Mouse (Mus musculus) T-cell, adult 66 days (primary cell): Measurements from ENCODE around the gene Scamp3. TPM values are rescaled to one million over a fixed set of nuclear protein-coding genes. Genes with fewer than 3 reads are reported as not detected.

Source experiments
- total RNA-seq, 2 experiments: library from RNA; stranded (reverse); gene quantifications; 3 replicates in 1 of 2; 4 replicates in 1 of 2; pipeline ENCODE4 v1.2.4; 2023

The Scamp3 gene
- 100 to 1,000 TPM; 159 to 177 TPM for total RNA-seq

DNA sequence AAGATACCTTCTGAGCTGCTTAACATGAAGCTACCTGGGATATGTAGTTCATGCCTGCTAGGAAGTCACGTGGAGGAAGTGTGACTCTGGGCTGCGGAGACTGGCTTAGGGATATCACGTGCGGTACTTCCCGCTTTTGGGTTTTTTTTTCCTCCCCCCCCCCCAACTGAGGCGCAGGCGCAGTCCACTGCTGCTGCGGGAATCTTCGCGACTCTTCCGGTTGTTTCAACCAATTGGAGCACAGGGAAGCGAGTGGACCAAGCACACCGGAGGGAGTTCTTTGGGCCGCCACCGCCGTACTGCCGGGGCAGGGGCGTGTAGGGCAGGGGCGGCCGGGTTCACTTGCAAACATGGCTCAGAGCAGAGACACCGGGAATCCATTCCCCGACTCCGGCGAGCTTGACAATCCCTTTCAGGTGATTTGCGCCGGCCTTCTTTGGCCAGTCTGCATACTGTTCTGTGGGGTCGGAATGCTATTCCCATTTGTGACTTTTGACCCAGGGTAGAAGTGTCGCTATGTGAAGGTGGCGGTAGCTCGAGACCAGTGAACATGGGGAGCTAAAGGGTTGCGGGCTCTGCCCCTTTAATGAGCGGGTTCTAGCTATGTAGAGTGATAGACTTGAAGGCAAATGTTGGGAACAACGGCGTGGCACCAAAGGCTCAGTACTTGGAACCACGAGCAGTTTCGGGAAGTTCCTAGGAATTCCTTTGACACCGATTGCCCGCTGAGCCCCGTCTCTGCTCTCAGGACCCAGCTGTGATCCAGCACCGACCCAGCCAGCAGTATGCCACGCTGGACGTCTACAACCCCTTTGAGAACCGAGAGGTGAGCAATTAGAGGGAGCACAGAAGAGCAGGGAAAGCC, at the start of gene Scamp3:
Gene Scamp3 (plus strand): TSS at position 232 of the 865 bp plus-strand sequence.

DNA sequence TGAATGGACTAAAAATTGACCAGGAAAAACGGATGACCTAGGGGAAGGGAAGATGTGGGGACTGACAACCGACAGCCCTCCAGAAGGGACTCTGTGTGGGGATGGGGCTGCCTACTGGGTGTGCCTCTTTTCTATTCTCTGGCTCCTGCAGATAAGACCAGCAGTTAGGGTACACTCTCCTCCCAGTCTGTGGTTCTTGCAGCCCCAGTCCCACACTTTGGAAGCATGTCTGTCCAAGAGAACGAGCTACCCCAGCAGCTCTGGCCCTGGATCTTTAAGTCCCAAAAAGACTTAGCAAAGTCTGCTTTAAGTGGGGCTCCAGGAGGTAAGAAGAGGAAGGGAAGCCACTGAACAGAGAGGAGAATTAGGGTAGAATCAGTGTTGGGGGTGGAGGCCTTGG, 41.3 kb upstream of the Scamp3 start, which contains the start of gene Pklr:
Gene Pklr (plus strand): TSS at position 185 of the 400 bp plus-strand sequence.

DNA sequence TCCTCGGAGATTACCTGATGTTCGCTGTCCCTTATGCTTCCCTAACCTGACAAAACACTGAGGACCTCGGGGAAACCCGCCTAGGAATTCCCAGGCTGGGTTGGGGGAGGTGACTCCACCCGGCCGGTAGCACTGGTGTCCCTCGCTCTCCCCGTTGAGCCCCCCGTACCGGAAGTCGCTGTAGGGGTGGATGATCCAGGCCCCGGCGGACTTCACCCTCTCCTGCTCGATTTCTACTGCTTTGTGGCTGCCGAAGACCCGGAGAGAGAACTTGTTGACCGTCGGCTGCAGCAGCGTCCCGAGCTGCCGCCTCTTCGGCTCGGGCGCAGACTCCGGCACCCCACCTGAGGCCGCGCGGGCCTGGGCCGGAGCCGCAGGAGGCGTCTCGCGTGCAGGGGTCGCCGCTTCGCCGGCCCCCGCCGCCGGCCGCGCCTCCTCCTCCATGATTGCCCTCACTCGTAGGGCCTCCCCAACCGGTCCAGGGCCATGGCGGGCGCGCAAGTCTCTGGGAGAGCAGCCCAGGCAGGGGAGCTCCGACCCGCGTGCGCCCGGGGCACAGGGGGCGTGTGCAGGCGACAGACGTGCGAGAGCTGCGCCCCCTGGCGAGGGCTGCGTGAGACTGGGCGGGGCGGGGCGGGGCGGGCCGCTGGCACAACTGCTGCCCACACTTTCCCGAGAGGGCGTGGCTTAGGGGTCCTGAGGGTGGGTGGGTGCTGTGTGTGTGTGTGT, 17.5 kb upstream of the Scamp3 start, which contains the start of gene Hcn3:
Gene Hcn3 (minus strand): TSS at position 581 of the 729 bp plus-strand sequence.

DNA sequence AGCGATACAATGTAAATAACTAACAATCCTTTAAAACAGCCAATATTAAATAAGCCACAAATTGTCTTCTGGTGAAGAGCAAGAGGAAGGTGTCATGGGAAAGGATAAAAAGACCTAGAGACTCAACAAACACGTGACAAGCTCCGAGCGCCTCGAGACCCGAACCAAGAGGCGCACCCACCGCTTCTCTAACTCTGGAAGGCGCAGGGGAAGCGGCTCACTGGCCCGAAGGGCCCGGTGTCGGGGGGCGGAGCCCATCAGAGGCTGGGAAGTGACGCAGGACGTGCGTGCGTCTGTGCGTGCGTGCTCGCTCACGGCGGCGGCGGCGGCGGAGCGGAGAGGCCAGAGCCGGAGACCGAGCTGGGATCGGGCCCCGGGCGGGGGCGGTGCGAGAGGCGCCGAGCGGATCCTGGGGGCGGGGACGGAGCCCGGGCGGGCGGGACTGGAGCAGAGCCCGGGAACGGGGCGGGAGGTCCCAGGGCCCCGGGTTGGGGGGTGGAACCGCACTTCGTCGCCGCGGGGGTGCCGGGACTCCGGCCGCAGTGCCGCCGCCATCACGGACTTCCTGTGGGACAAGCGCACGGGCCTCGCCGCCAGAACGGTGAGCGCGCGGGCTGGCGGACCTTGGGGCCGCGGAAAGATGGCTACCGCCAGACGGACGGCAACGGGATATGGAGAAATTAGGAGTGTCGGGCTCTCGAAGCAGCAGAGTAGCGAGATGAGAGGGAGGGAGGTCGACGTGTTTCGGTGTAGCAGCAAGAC, 12.6 kb upstream of the Scamp3 start, which contains the start of gene Clk2:
Gene Clk2 (plus strand): TSS at position 290 of the 762 bp plus-strand sequence.

DNA sequence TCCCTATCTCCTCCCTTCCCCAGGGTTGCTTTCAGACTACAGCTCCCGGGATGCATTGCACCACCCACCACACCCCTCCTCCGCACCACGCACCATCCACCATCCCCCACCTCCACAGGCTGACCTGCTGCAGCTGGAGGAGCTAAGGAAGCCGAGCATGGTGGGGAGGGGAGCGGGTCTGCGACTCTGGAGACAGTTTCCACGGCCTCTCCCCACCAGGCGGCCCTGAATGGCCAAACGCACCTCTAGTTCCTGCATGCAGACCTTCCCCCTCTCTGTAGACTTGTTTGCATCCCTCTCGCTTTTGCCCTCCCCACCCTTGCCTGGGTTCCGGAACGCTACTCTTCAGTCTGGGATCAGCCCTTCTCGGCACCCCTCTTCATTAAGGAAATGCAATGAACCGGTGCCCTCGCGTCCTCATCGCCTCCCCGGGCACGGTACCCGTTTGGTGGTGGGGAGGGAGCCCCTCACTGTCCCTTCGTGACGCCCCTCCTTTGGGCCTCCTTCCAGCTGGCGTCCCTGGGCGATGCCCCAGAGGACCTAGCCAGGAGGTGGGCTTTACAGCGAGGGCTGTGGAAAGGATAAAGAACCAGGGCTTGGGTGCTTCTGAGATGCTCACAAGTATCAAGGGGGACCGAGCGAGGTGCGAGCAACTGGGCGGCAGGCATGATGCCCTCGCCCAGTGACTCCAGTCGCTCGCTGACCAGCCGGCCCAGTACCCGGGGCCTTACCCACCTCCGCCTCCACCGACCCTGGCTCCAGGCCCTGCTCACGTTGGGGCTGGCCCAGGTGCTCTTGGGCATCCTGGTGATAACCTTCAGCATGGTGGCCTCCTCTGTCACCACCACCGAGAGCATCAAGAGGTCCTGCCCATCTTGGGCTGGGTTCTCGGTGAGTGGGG, 6.0 kb downstream of the Scamp3 start, which contains the start of gene Fam189b:
Gene Fam189b (plus strand): TSS at position 86 of the 901 bp plus-strand sequence.

DNA sequence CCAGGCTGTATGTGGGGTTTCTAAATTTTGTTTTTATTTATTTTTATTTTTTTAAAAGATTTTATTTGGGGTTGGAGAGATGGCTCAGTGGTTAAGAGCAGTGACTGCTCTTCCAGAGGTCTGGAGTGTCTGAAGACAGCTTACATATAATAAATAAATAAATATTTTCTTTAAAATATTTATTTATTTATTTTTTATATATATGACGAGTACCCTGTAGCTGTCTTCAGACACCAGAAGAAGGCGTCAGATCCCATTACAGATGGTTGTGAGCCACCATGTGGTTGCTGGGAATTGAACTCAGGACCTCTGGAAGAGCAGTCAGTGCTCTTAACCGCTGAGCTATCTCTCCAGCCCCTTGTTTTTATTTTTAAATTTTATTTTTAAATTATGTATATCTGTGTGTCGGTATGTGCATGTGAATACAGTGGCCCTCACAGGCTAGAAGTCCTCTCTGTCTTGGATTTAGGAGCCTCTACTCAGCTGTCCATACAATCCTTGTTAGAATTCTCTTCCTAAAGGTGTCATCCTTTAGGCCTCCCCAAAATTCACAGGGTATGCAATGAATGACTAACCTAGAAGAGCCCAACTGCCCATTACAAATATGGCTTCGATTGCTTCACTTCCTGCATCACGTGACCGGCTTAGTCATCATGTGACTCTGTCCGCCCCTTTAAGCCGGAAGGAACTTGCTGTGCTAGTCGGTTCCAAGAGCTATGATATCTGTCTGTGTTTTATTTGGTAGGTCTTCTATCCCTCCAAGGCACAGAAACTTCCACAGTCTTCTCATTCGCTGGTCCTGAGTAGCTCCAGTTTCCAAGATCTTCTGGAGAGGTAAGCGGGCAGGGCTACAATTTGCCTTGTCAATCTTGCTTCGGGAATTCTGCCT, 25.2 kb downstream of the Scamp3 start, which contains the start of gene Gba:
Gene Gba (plus strand): TSS at position 676 of the 889 bp plus-strand sequence.

DNA sequence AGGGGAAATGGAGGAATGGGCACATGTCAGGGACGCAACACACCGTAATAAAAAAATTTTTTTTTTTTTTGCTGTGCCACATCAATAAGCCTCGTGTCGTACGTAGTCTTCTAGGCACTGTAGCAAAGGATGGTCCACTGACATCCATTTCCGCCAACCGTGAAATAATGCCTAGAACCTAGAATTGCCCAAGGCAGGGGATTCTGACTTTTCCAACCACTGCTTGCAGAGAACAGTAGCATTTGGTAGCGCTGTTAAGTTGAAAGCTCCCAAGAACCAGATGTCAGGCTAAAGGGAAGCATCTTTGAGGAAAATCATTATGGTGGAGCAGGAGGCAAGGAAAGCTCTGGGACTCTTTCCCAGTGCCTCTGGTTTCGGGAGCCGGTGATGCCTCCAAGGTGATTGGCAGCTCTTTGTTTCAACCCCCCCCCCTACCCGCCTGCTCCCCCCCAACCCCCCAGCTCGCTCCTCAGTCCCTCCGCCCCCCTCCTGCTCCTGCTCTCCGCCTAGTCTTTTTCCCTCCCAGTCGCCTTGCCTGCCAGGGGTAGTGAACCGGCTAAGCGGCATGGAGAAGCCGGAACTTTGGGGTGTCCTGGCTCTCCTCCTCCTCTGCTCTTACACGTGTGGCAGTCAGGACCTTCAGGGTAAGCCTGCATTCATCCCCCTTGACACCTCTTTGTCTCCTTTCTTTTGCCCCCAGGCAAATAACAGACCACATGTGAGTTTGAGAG, 37.6 kb downstream of the Scamp3 start, which contains the start of gene Thbs3:
Gene Thbs3 (plus strand): TSS at position 500 of the 731 bp plus-strand sequence.

DNA sequence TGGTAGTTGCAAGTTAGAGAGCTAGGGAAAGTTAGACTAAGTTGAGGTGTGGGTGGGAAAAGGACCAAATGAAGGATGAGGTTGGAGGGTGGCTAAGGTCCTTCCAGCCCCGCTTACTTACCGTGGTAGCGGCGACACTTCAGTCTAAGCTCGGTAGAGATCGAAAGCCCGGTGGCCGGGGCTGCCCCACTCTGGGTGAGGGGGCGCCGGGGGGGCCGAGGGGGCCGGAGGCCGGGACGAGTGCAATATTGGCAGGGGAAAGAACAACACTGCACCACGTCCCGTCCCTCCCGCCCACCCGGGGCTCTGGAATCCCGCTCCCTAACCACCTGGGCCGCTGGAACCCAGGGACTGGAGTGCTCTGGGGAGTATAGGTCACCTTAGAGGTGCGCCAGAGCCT, 49.6 kb downstream of the Scamp3 start, which contains the start of gene Mtx1:
Gene Mtx1 (minus strand): TSS at position 189 of the 400 bp plus-strand sequence.

DNA sequence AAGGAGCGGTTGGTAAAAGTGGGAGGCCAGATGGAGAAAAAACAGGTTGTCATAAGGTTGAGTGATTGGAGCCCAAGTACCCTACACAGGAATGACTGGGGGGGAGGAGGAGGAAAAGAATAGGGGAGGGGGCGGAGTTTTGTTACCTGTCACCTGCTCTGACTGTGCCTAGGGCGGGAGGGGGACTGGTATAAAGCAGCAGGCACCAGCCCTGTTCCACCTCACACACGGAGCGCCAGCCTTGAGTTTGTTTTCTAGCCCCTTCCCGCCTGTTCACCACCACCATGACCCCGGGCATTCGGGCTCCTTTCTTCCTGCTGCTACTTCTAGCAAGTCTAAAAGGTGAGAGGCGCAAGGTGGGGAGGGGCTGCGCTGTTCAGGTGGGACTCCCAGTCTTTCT, 51.6 kb downstream of the Scamp3 start, which contains the start of gene Muc1:
Gene Muc1 (plus strand): TSS at position 222 of the 400 bp plus-strand sequence.

Other genes starting within 250 kb of the Scamp3 start
- 10 to 100 TPM; 82.1 to 86.5 TPM for gene Ash1l, start 226.9 kb upstream of the Scamp3 start, total RNA-seq
- gene Dap3, start 226.3 kb upstream of the Scamp3 start, total RNA-seq, result 100 to 1,000 TPM in 1 of 2 experiments, 10 to 100 TPM in 1; 94.8 to 105 TPM
- gene Rusc1, start 84.2 kb upstream of the Scamp3 start, total RNA-seq, result 10 to 100 TPM; 61.7 to 65.0 TPM
- gene Gm43738, start 76.4 kb upstream of the Scamp3 start, total RNA-seq, result under 1 TPM in 1 of 2 experiments, not detected in 1; 0.26 TPM
- gene Fdps, start 75.5 kb upstream of the Scamp3 start, total RNA-seq, result 10 to 100 TPM; 32.7 to 40.2 TPM
- gene Pklr, start 41.3 kb upstream of the Scamp3 start, total RNA-seq, result under 1 TPM; 0.74 to 0.96 TPM
- gene Hcn3, start 17.3 kb upstream of the Scamp3 start, total RNA-seq, result 10 to 100 TPM; 11.3 to 14.4 TPM
- 100 to 1,000 TPM; 123 to 131 TPM for gene Clk2, start 12.7 kb upstream of the Scamp3 start, total RNA-seq
- 100 to 1,000 TPM; 178 to 181 TPM for gene Fam189b, start 5.7 kb downstream of the Scamp3 start, total RNA-seq
- gene Gba, start 25.5 kb downstream of the Scamp3 start, total RNA-seq, result 10 to 100 TPM; 64.0 to 68.6 TPM
- 1 to 10 TPM; 3.4 to 6.3 TPM for gene Thbs3, start 37.7 kb downstream of the Scamp3 start, total RNA-seq
- 10 to 100 TPM; 85.4 to 95.2 TPM for gene Mtx1, start 49.6 kb downstream of the Scamp3 start, total RNA-seq
- under 1 TPM in 1 of 2 experiments, not detected in 1; 0.87 TPM for gene Muc1, start 51.6 kb downstream of the Scamp3 start, total RNA-seq
- gene Krtcap2, start 68.5 kb downstream of the Scamp3 start, total RNA-seq, result 100 to 1,000 TPM; 100 to 110 TPM
- 1 to 10 TPM; 1.6 to 2.3 TPM for gene Trim46, start 68.8 kb downstream of the Scamp3 start, total RNA-seq
- 10 to 100 TPM; 68.1 to 70.0 TPM for gene Dpm3, start 81.9 kb downstream of the Scamp3 start, total RNA-seq
- 100 to 1,000 TPM in 1 of 2 experiments, 10 to 100 TPM in 1; 98.1 to 113 TPM for gene Slc50a1, start 93.1 kb downstream of the Scamp3 start, total RNA-seq
- not detected for gene Efna1, start 103.7 kb downstream of the Scamp3 start, total RNA-seq
- gene Efna3, start 145.5 kb downstream of the Scamp3 start, total RNA-seq, result not detected
- not detected for gene Efna4, start 160.6 kb downstream of the Scamp3 start, total RNA-seq
- gene Adam15, start 172.5 kb downstream of the Scamp3 start, total RNA-seq, result 10 to 100 TPM; 11.4 to 12.0 TPM
- not detected for gene Dcst2, start 184.5 kb downstream of the Scamp3 start, total RNA-seq
- under 1 TPM in 1 of 2 experiments, not detected in 1; 0.76 TPM for gene Dcst1, start 187.8 kb downstream of the Scamp3 start, total RNA-seq
- 100 to 1,000 TPM in 1 of 2 experiments, 10 to 100 TPM in 1; 98.0 to 107 TPM for gene Zbtb7b, start 217.3 kb downstream of the Scamp3 start, total RNA-seq
- under 1 TPM in 1 of 2 experiments, not detected in 1; 0.89 TPM for gene Lenep, start 225.3 kb downstream of the Scamp3 start, total RNA-seq
- 10 to 100 TPM; 34.1 to 34.4 TPM for gene Flad1, start 234.4 kb downstream of the Scamp3 start, total RNA-seq
- gene Cks1b, start 240.9 kb downstream of the Scamp3 start, total RNA-seq, result 10 to 100 TPM in 1 of 2 experiments, 1 to 10 TPM in 1; 6.3 to 11.8 TPM
- 10 to 100 TPM; 87.6 to 92.3 TPM for gene Shc1, start 241.0 kb downstream of the Scamp3 start, total RNA-seq